Mouse (Mus musculus) erythroblast, embryonic 14.5 days (primary cell): Measurements from ENCODE around the gene Map1lc3a. TPM values are rescaled to one million over a fixed set of nuclear protein-coding genes. Genes with fewer than 3 reads are reported as not detected.

Source experiments
- H3K27me3 ChIP-seq: 2 replicates; pipeline ENCODE4 v1.6.1; 2012; ENCODE audit warnings: inconsistent platforms; ENCODE audit not compliant: control insufficient read depth
- H3K36me3 ChIP-seq: 2 replicates; pipeline ENCODE4 v1.6.1; 2012; ENCODE audit warnings: mild to moderate bottlenecking, inconsistent platforms; ENCODE audit not compliant: control insufficient read depth
- H3K4me1 ChIP-seq: 2 replicates; pipeline ENCODE4 v1.6.1; 2012; ENCODE audit warnings: inconsistent platforms; ENCODE audit not compliant: control insufficient read depth
- H3K4me3 ChIP-seq: replicated peaks from 2 replicates; pipeline ENCODE3; 2012; ENCODE audit warnings: moderate library complexity, mild to moderate bottlenecking, inconsistent platforms
- H3K9me3 ChIP-seq: 2 replicates; pipeline ENCODE4 v1.6.1; 2012; ENCODE audit warnings: low read length, inconsistent platforms, mixed read lengths; ENCODE audit not compliant: control insufficient read depth
- GATA1 ChIP-seq: IDR thresholded peaks from 2 replicates; pipeline ENCODE4 v1.6.1; 2012; ENCODE audit warnings: low read length, inconsistent platforms, mixed read lengths
- TAL1 ChIP-seq: IDR thresholded peaks from 3 replicates; pipeline ENCODE4 v1.6.1; 2012; ENCODE audit warnings: low read length, inconsistent platforms, mixed read lengths
- polyA plus RNA-seq: library from polyadenylated mRNA; stranded (reverse); fragments of >175 nt; gene quantifications from 2 replicates; pipeline ENCODE4 v1.2.3, GENCODE M21; 2012

The Map1lc3a gene
- 7.8 and 8.1 TPM in 2 replicates for polyA plus RNA-seq

DNA sequence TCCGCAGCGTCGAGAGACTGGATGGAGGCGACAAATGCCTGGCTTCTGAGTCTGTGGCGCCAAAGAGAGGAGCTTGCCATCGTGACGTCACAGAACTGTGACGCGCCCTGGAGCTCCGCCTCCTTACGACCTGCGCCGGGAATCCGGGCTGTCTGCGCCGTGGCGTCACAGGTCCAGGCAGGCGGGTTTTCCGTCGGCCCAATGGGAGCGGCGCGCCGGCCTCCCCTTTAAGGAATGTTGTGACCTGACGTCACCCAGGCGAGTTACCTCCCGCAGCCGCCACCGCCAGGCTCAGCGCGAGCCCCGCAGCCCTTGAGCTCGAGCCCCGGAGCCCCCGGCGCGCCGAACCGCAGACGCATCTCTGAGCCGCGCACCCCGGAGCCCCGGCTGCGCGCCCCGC is at the start of gene Map1lc3a:
Gene Map1lc3a (plus strand): TSS at position 103 of the 400 bp plus-strand sequence.
- Histone ChIP-seq H3K36me3 (peaks cover 8% of the 10 kb centered on the region), H3K4me1 (peaks cover 24% of the 10 kb centered on the region), H3K27me3 (no peaks in the 10 kb centered on the region; the same call in 1 of the 2 replicates), H3K9me3 (no peaks in the 10 kb centered on the region), H3K4me3 (peak within 1 kb of the TSS; percentile 94)
- TF ChIP-seq TAL1 (no peak), GATA1 (no peak)

DNA sequence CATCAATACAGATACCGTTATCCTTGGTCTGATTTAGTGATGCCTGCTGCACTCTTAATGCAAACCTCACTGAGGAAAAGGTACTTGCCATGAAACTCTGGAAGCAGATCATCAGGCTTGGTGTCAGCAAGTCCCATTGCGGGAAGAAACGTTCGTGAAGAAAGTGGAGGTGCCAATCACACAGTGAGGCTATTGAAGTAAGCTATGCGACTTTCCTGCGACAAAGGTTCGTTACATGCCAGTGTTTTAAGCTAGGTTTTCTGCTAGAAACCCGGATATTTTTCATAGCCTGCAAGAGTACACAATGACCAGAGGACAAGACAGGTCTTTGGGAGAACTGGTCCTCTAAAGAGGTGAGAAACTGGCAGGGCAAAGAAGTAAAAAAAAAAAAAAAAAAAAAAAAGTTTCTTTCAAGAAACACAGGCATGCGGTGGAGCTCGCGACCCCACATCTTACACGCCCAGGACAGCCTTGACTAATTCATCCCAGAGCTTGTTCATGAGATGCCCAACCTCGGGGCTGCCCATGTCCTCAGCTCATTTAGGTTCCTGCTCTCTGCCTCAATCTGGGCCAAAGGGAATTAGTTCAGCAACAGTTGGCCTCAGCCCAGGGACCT is 40.2 kb upstream of the Map1lc3a start:
- Histone ChIP-seq H3K4me3 (peak overlapping the region; percentile 100), H3K27me3 (no peaks in the 10 kb centered on the region), H3K36me3 (peaks cover under 1% of the 10 kb centered on the region; the same call in 1 of the 2 replicates), H3K9me3 (no peaks in the 10 kb centered on the region), H3K4me1 (peaks cover 23% of the 10 kb centered on the region)
- TF ChIP-seq GATA1 (no peak), TAL1 (no peak)

DNA sequence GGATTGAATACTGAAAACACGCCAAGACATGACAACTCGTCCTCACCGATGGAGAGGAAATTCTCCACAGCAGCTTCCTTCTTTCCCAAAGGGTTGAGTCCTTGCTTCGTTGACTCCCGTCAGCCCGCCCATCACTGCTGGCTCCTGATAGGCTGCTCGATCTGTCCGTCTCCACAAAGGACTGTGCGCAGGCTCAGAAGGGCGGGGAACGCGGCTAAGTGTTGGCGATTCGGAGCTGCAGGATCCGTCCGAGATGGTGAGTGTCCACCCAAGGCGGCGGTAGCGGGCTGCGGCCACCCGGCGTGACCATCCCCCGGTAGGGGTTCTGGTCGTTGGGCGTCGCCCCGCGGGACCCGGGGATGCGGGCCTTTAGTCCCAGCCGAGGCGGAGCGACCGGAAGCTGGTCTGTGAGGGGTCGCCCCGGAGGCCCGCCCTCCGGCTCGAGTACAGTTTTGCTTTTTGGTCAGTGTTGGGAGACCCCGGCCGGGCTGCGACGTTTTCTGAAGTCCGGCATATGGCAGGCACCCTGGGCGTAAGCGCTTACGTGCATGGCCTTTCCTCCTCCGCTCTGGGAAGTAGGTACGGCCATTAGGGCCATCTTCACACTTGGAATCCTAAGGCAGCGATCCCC is 39.6 kb upstream of the Map1lc3a start, which contains the start of gene Dynlrb1:
Gene Dynlrb1 (plus strand): TSS at position 172 of the 631 bp plus-strand sequence.
- Histone ChIP-seq H3K4me3 (peak within 1 kb of the TSS; percentile 100), H3K36me3 (peaks cover 3% of the 10 kb centered on the region; the same call in 1 of the 2 replicates), H3K9me3 (no peaks in the 10 kb centered on the region), H3K27me3 (no peaks in the 10 kb centered on the region), H3K4me1 (peaks cover 23% of the 10 kb centered on the region)
- TF ChIP-seq TAL1 (no peak), GATA1 (no peak)

DNA sequence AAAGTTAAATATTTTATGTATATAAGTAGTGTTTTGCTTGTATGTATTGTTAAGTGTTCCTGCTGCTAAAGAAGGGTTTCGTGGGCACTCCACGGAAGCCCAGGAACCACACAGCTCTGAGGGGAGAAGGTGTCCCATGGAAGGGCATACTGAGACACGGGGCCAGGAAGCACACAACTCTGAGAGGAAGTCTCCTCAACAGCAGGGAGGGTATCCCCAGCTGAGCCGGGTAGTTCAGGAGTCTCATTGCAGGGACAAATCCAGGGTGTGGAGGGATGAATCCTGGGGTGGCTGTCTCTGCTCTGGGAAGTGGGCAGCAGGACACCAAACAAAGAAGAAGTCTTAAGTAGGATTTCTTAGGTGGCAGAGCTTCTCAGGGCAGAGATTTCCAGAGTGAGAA is 38.8 kb upstream of the Map1lc3a start:
- H3K4me3 ChIP-seq, result peak overlapping the region; percentile 100
- peaks cover 23% of the 10 kb centered on the region for H3K4me1 ChIP-seq
- H3K9me3 ChIP-seq, result no peaks in the 10 kb centered on the region
- no peaks in the 10 kb centered on the region for H3K27me3 ChIP-seq
- TF ChIP-seq GATA1, result no peak
- no peak for TF ChIP-seq TAL1
- H3K36me3 ChIP-seq, result peaks cover 4% of the 10 kb centered on the region

DNA sequence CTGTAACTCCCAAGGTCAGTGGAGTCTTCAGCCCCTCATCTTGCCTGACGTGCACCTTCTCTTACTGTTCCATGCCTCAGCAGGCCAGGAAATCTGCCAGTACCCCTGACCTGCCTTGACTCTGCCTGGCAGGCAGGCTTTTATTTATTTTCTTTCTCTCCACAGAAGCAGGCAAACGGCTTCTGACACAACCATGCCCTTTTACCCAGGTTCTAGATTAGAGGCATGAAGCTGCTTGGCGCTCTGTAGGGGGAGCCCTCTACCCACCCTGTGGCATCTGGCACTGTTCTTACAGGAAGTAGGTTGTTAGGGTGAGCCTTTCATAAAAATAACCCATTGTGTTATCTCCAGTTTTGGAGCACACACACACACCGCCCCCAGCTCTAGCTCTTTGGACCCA is 35.2 kb upstream of the Map1lc3a start:
- Histone ChIP-seq H3K9me3 (no peaks in the 10 kb centered on the region), H3K4me1 (peaks cover 18% of the 10 kb centered on the region), H3K36me3 (peaks cover 38% of the 10 kb centered on the region), H3K27me3 (no peaks in the 10 kb centered on the region), H3K4me3 (no peak overlapping the region)
- TF ChIP-seq TAL1, result no peak
- TF ChIP-seq GATA1, result no peak

DNA sequence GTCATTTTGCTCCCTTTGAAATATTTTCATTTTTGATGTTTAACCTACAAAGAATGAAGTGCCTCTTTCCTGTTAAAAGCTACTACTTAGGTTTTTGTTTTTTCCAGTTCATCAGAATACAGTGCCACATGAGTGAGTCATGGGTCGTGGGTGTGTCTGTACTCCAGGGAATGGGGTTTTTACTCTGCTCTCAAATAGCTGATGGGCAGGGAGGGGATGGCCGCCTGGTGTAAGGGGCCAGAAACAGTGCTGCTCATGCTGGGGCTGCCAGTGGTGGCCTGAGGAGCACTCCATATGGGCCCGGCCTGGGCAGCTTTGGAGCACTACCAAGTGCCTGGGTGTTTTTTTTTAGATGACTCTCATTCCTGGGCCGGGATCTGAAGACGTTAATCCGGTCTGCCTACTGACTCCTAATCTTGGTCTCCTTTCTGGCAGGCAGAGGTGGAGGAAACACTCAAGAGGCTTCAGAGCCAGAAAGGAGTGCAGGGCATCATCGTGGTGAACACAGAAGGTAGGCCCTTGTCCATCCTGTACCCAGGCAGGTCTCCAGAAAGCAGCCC is 33.7 kb upstream of the Map1lc3a start:
- peaks cover 49% of the 10 kb centered on the region for H3K36me3 ChIP-seq
- TF ChIP-seq TAL1, result no peak
- no peak for TF ChIP-seq GATA1
- H3K9me3 ChIP-seq, result no peaks in the 10 kb centered on the region
- no peaks in the 10 kb centered on the region for H3K27me3 ChIP-seq
- no peak overlapping the region for H3K4me3 ChIP-seq
- H3K4me1 ChIP-seq, result peaks cover 12% of the 10 kb centered on the region

DNA sequence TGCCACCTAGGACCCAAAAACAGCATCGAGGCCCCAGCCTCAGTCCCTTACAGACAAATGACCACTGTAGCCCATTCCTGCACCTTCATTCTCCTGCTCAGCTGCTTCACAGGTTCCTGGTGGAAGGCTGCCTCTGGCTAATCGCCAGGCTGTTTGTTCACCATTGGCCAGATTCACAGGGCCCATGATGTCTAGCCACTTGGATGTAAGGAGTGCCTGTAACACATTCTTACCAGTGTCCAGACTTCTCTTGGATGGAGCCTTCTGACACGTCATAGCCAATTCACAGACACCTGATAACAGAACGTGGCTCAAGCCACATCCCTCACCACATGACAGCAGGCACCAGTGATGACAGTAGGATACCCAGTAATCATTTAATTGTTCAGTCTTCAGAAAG is 29.9 kb upstream of the Map1lc3a start:
- TF ChIP-seq GATA1, result no peak
- TF ChIP-seq TAL1, result no peak
- peaks cover 84% of the 10 kb centered on the region for H3K36me3 ChIP-seq
- H3K27me3 ChIP-seq, result no peaks in the 10 kb centered on the region
- no peak overlapping the region for H3K4me3 ChIP-seq
- no peaks in the 10 kb centered on the region for H3K9me3 ChIP-seq
- no peaks in the 10 kb centered on the region for H3K4me1 ChIP-seq

DNA sequence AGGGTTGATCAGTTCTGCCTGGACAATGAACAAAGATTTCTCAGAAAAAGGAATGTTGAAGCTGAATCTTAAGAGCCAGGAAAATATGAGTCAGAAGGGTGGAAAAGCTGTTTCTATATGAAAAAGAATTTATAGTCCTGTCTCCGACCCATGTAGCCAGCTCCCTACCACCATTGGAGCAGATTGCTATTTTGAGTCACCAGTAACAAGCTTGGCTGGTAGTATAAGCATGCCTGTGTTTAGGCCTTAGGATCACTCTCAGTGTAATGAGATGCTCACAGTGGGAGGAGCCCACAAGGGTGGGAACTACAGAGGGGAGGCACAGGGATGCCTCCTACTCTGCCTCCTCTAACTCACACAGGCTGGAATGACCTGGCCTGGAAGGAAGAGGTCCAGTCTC is 27.9 kb upstream of the Map1lc3a start:
- no peak for TF ChIP-seq GATA1
- no peak for TF ChIP-seq TAL1
- H3K4me3 ChIP-seq, result no peak overlapping the region
- H3K4me1 ChIP-seq, result no peaks in the 10 kb centered on the region
- peaks cover 79% of the 10 kb centered on the region for H3K36me3 ChIP-seq
- no peaks in the 10 kb centered on the region for H3K27me3 ChIP-seq
- H3K9me3 ChIP-seq, result no peaks in the 10 kb centered on the region

DNA sequence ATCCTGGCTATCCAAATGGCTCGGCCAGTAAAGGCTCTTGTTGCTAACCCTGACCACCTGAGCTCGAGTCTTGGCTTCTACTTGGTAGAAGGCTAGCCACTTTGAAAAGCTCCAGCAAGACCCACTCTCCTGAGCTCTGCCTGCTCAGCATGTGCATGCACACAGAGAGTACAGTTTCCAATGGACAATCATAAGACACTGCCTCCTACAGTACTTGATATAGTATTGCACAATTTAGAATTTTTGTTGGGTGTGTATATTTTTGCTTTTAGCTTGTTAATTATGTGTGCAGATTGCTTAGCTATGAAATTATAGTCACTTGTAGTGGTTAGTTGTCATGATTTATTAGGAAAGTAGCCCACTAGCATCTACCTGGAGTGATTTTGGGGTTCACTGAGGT is 27.4 kb upstream of the Map1lc3a start:
- TF ChIP-seq GATA1, result no peak
- H3K36me3 ChIP-seq, result peaks cover 75% of the 10 kb centered on the region

More for the DNA sequence above, 27.4 kb upstream of the Map1lc3a start:
- Histone ChIP-seq H3K4me3 (no peak overlapping the region), H3K4me1 (no peaks in the 10 kb centered on the region), H3K27me3 (no peaks in the 10 kb centered on the region), H3K9me3 (no peaks in the 10 kb centered on the region)
